Mouse (Mus musculus) gastrocnemius, adult 8-10 months (tissue): ENCODE data around the gene Gm9945. TPM values are rescaled to one million over a fixed set of nuclear protein-coding genes. Genes with fewer than 3 reads are reported as not detected.

Experiments used
- DNase-seq, 2 experiments: peaks; one replicate each; pipeline ENCODE4 v3.0.0; 2022; ENCODE audit warnings: low spot score in 2 of 2
- total RNA-seq, 4 experiments: library from RNA; stranded (reverse); gene quantifications; 2 replicates each; pipeline ENCODE4 v1.2.4; 2022

Gm9945 gene
- total RNA-seq, 4 experiments from 2014 or later, result not detected

- DNase-seq, result no peak
These were observed 12.0 kb downstream of the Gm9945 start for GRCm38 (mm10) chr11:53491954-53492401.

GRCm38 (mm10) chr11:53493243-53493955 is 13.4 kb downstream of the Gm9945 start:
- DNase-seq, result no peak

- DNase-seq, result no peak
These were observed 15.5 kb downstream of the Gm9945 start for GRCm38 (mm10) chr11:53495417-53495816.

DNA sequence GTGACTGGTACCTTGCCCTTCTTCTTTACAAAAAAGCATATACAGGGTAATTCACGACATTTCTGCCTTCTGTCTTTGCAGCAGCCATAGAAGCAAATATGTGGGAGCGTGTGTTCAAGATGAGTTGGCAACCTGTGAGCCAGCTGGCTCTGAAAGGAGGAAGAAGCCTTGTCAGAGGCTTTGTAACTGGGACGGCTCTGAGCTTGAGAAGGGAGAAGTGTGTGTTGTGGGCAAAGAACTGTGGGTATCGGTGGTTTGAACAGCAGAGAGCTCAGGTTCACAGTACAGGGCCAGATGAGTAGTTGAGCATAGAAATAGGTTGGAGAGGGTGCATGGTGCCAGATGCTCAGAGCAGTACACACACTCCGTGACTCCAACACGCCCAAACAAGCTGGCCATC is 17.0 kb downstream of the Gm9945 start:
- DNase-seq, result no peak

- DNase-seq, result no peak
These were observed 20.6 kb downstream of the Gm9945 start for GRCm38 (mm10) chr11:53500569-53500968.

DNA sequence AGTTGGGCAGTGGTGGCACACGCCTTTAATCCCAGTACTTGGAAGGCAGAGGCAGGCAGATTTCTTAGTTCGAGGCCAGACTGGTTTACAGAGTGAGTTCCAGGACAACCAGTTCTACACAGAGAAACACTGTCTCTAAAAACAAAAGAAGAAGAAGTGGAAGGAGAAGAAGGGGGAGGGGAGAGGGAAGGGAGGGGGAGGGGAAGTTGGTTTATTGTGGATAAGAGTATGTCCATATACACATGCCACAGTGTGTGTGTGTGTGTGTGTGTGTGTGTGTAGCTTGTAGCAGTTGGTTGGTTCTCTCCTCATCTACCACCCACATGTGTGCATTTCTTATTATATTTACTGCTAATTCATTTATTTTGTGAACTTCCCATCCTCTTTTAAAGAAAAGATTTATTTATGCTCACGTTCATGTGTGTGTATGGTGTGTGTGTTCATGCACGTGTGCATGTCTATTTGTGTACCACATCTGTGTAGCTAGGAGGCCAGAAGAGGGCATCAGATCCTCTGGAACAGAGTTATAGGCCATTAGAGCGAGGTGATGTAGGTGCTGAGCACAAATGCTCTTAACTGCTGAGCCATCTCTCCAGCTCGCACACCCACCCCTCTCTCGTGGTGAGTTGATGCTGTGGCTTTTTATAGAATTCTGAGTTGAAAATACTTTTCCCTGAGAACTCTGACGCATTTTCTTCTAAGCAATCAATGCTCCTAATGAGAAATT is 22.2 kb downstream of the Gm9945 start:
- DNase-seq, result no peak

- no peak for DNase-seq
These were observed 23.8 kb downstream of the Gm9945 start for GRCm38 (mm10) chr11:53503738-53504137.

GRCm38 (mm10) chr11:53504376-53504775 is 24.4 kb downstream of the Gm9945 start:
- DNase-seq, result no peak

GRCm38 (mm10) chr11:53505026-53505663 is 25.2 kb downstream of the Gm9945 start:
- DNase-seq, result no peak

DNA sequence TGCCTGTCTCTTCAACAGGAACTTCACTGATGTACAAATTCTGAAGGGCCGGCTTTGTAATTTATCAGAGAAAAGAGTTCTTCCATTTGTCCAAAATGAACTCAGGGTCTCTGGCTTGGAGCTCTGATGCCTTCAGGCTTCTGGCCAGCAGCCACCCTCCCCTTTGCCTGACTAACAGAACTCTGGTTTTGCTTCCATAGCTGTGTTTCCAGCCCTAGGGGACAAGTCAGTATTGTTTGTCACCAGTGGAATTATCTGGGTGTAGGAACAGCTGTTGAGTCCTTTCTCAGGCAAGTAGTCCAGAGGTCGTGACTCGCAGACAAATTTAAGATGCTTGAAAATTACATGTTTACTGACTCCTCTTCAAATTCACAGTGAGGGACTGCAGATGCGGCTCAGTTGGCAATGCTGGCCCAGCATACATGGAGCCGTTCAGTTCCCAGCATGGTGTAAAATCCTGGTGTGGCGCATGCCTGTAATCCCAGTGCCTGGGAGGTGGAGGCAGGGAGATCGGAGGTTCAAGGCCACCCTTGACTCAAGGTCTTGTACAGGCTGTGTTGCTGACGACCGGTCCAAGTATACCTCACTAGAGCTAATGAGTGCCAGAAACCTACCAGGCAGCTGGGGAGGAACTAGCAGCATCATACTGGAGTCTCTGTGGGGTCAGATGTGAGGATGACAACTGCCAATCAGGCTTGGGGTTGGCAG is 27.3 kb downstream of the Gm9945 start:
- no peak for DNase-seq

- DNase-seq, result peak; percentile 44 to 65
These were observed 28.2 kb downstream of the Gm9945 start for GRCm38 (mm10) chr11:53508152-53508551.

DNA sequence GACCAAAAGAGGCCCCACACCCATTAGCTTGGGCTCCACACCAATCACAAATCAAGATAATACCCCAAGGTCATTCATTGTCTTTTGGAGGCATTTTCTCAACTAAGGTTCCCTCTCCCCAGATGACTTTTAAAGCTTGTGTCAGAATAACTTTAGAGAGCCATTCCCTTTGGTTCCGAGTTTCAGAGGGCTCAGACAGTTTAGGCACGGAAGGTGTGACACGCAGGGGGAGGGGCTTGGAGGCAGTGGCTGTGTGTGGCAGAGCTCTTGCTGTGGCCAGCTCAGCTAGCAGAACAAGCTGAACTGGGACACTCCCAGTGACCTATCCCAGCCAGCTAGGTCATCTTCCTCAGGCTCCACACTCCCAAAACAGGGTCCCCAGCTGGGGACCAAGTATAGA is 28.6 kb downstream of the Gm9945 start:
- no peak for DNase-seq

- DNase-seq, result no peak
These were observed 30.4 kb downstream of the Gm9945 start for GRCm38 (mm10) chr11:53510351-53510750.

DNA sequence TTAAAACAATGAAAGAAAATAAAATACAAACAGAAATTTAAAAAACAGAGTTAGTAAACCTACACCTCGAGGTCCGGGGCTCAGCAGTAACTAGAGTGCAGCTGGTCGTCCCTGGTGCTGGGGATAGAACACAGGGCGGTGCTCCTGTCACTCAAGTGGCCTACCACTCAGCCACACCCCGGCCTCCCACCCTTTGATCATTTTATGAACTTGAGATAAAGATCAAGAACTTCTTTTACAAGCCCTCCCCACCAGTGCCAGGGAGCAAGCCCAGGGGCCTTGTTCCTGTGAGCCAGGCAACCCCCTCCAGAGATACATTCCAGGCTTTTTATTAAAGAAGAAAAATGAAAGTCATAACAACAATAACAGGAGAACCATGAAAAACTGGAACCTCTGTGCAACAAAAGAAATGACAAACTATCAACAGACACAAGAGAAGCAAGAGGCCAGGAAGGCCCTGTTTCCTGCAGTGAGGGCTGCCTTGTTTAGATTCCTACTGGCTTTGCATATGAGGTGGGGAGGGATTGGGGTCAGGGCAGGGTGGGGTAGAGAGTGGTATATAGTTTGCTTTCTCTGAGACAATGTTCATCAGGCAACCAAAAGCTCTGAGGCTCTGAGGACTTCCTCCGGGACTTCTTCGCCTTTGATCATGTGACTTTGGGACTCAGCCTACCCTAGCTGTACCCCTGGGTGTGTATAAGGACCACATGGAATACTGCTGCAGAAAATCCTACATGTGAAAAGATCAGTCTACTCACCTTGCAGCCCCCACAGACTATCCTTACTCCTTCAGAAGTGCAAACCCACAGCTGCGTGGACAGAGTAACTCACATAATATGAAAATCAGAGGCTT is 37.0 kb downstream of the Gm9945 start:
- no peak for DNase-seq

GRCm38 (mm10) chr11:53518759-53519158 is 38.8 kb downstream of the Gm9945 start:
- DNase-seq, result no peak

DNA sequence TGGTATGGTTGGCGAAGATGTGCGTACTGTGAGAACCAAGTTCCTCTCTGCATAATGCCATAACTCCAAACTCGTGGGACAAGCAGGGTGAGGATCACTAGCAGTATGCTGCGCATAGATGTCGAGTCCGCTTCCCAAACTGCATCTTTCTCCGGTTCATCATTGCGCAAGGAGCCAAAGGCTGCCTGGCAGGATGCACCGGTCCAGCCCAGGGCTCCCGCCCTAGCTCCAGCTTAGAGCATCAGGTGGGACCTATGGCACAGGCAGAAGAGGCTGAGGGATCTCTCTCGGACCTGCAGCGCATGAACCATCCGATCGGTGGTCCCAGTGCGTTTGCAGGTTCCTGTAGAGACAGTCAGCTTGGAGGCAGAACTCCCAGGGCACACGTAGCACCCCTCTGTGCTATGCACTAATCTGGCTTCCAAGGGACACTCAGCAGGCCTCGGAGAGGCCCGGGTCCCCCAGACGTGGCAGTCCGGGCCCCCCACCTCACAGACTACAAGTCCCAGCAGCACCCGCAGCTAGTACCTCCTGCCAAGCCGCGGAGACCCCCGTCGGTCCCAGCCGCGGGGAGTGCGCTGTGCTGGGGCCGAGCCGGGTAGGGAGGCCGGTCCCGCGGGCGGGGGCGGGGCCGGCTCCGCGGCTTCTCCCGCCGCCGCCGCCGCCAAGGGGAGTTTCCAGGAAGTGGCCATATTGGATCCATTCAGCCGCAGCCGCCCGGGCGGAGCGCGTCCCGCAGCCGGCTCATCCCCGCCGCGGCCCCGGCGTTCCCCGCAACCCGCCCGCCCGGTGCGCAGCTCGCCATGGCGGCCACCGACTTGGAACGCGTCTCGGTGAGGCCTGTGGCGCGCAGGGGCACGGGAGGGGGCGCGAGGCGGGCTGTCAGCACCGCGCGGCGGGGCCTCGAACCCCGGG is 39.5 kb downstream of the Gm9945 start, which contains the start of gene Sept8:
TSS of gene Sept8 (plus strand) at position 51 of the 915 bp plus-strand sequence.
- DNase-seq, result peak; percentile 21 to 39

DNA sequence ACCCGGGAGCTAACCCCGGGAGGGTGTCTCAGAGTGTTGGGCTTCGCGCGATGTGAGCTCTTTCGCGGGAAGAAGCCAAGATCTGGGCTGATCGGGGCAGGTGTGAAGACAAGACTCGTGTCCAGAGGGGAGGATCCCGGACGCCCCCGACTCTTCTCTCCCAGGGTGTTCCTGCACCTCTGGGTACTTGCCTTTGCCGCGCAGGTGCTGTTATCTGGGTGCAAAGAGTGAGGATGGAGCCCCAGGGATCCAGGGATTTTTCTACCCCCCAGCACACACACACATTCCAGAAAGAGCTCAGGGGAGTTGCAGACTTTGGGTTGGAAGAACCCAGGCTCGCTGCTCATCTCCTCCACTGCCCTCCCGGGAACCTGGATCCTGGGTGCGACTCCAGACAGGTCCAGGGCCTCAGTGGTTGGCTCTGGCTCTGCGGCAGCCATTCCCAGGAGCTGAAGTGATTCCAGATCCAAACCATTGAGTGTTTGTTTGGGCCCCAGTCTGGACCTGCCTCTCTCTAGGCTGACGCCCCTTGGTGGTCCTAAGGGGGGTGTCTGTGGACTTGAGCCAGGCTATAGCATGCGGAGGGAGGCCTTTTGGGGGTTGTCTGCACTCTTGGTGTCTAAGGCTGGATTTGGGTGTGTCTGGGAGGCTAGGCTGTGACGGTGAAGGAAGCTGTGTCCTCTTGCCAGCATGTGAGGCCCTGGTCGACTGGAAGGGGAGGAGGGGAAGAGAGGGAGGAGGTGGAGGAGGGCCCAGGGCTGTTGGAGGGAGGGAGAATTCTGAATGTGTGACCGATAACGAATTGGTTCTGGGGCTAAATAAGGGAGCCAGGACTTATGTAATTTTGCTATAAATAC is 40.4 kb downstream of the Gm9945 start:
- peak; percentile 28 to 42 for DNase-seq

- DNase-seq, result no peak
These were observed 41.3 kb downstream of the Gm9945 start for GRCm38 (mm10) chr11:53521120-53521820.
